In the genomic region with DNA sequence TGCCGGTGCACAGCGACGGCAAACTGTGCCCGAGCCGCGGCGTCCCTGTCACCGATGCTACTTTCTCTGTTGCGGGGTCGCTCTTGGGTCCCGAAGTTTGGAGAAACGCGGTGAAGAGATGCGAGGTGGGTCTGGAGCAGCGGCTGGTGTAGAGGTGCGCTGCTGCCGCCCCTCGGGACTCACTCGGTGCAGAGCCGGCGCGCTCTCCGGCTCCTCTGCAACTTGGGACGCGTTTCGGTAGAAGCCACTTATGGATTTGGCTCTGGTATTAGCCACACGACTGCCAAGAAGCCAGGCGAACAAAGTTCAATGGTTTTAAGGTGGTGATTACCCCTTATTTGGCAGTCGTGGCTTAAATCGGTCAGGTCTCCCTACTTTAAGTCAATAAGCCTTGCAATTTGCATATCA, we compare ENCODE assay signal across 7 mouse cellular contexts. TPM values are rescaled to one million over a fixed set of nuclear protein-coding genes. Genes with fewer than 3 reads are reported as not detected.
DNase-seq lines count a peak whose midpoint lies in the region; ATAC-seq lines count a peak whose summit lies in the region.

No protein-coding gene starts in this region.

- WGBS in neural tube, embryonic 11.5 days: 0% methylated on average over 27 of the region's 30 CpGs
- under 1% methylated on average over 30 of the region's 30 CpGs for WGBS in forebrain, embryonic 10.5 days
- under 1% methylated on average over 30 of the region's 30 CpGs for WGBS in intestine, embryonic 15.5 days

- no peaks in the 10 kb centered on the region for H3K36me3 ChIP-seq in neural tube, embryonic 11.5 days (ENCODE audit: control insufficient read depth, insufficient read depth, low read length)
- no peaks in the 10 kb centered on the region for H3K36me3 ChIP-seq in forebrain, embryonic 10.5 days (replicated peaks)
- H3K36me3 ChIP-seq in intestine, embryonic 15.5 days: no peaks in the 10 kb centered on the region
- H3K36me3 ChIP-seq in splenic B cell, adult 2 months (ENCODE audit: control insufficient read depth, insufficient read depth, low read length, poor library complexity, severe bottlenecking): no peaks in the 10 kb centered on the region

- no peaks in the 10 kb centered on the region for H3K27me3 ChIP-seq in neural tube, embryonic 11.5 days (ENCODE audit: control insufficient read depth, insufficient read depth, low read length)
- H3K27me3 ChIP-seq in forebrain, embryonic 10.5 days (ENCODE audit: poor library complexity, severe bottlenecking): no peaks in the 10 kb centered on the region
- no peaks in the 10 kb centered on the region for H3K27me3 ChIP-seq in intestine, embryonic 15.5 days (replicated peaks)
- H3K27me3 ChIP-seq in splenic B cell, adult 2 months (ENCODE audit: control insufficient read depth, insufficient read depth, low read length, poor library complexity, severe bottlenecking): no peaks in the 10 kb centered on the region

- DNase-seq in neural tube, embryonic 11.5 days (ENCODE audit: low spot score): no peak
- DNase-seq in neural tube, embryonic 10.5 days (ENCODE audit: extremely low spot score, low spot score): no peak
- DNase-seq in ZHBTc4 (ENCODE audit: low read depth, low spot score): peak; percentile 70
- DNase-seq in forebrain, embryonic 10.5 days (ENCODE audit: extremely low spot score, low spot score): peak; percentile 58
- DNase-seq in lung, postnatal 14 days: peak; percentile 29
- DNase-seq in splenic B cell, adult 2 months (ENCODE audit: low read depth, low spot score): peak; percentile 40

- ATAC-seq in neural tube, embryonic 11.5 days (ENCODE audit: insufficient read depth, low FRiP score, low TSS enrichment): peak; percentile 51
- ATAC-seq in intestine, embryonic 15.5 days: peak; percentile 65

- no peaks in the 10 kb centered on the region for H3K4me1 ChIP-seq in neural tube, embryonic 11.5 days (ENCODE audit: control insufficient read depth, insufficient read depth, low read length)
- peaks cover 11% of the 10 kb centered on the region for H3K4me1 ChIP-seq in forebrain, embryonic 10.5 days
- H3K4me1 ChIP-seq in intestine, embryonic 15.5 days (replicated peaks): no peaks in the 10 kb centered on the region; the same call in 1 of the 2 replicates

- H3K4me2 ChIP-seq in neural tube, embryonic 11.5 days (ENCODE audit: low read depth): peak overlapping the region; percentile 61
- peak overlapping the region; percentile 75 for H3K4me2 ChIP-seq in intestine, embryonic 15.5 days (replicated peaks)

- no peaks in the 10 kb centered on the region for H3K9me3 ChIP-seq in neural tube, embryonic 11.5 days (ENCODE audit: control insufficient read depth, low read length)
- H3K9me3 ChIP-seq in forebrain, embryonic 10.5 days: no peaks in the 10 kb centered on the region
- no peaks in the 10 kb centered on the region for H3K9me3 ChIP-seq in intestine, embryonic 15.5 days

- H3K4me3 ChIP-seq in neural tube, embryonic 11.5 days (ENCODE audit: low read depth, low read length): peak overlapping the region; percentile 84
- H3K4me3 ChIP-seq in forebrain, embryonic 10.5 days: peak overlapping the region; percentile 72
- peak overlapping the region; percentile 90 for H3K4me3 ChIP-seq in intestine, embryonic 15.5 days (replicated peaks)

- H3K27ac ChIP-seq in neural tube, embryonic 11.5 days (ENCODE audit: low read depth, low read length): 0 out of 2 replicates have a peak overlapping the region, but pooled peaks have one; percentile 17
- peak overlapping the region; percentile 89 for H3K27ac ChIP-seq in forebrain, embryonic 10.5 days
- peak overlapping the region; percentile 77 for H3K27ac ChIP-seq in intestine, embryonic 15.5 days

- peak overlapping the region; percentile 79 for H3K9ac ChIP-seq in neural tube, embryonic 11.5 days (ENCODE audit: low read length)
- H3K9ac ChIP-seq in intestine, embryonic 15.5 days: peak overlapping the region; percentile 83

RNA-seq across cellular contexts. Expression of a gene that starts 0.6 kb away (rescaled TPM):
- polyA plus RNA-seq in neural tube, embryonic 11.5 days (2014; fragmentation: Nextera tagmentation; extraction: Ambion mirVana): 19.5 and 19.9 TPM in 2 replicates
- 21.2 and 22.1 TPM in 2 replicates for polyA plus RNA-seq in forebrain, embryonic 10.5 days (2016; fragmentation: Nextera tagmentation; extraction: Ambion mirVana)
- 18.0 and 18.8 TPM in 2 replicates for polyA plus RNA-seq in intestine, embryonic 15.5 days (2015; fragmentation: Nextera tagmentation; extraction: Ambion mirVana)

Comparison
In these comparisons a context has a peak if more than half of its experiments do, and no peak if none do; other contexts are left out.
1. DNase-seq: peak in ZHBTc4 (single experiment), forebrain, embryonic 10.5 days (single experiment), lung, postnatal 14 days (single experiment) and splenic B cell, adult 2 months (single experiment); none in neural tube, embryonic 11.5 days (single experiment) and neural tube, embryonic 10.5 days (single experiment).
2. H3K27ac ChIP-seq: peak in every context shown above with its lines; median percentile 89 in forebrain, embryonic 10.5 days; 77 in intestine, embryonic 15.5 days; 17 in neural tube, embryonic 11.5 days.
3. Peak in every context shown above with its lines, with median percentiles within 50 percentile points of each other: H3K4me3 ChIP-seq.